Mouse (Mus musculus) liver, embryonic 16.5 days (tissue): ENCODE results near the gene Actr1b. TPM values are rescaled to one million over a fixed set of nuclear protein-coding genes. Genes with fewer than 3 reads are reported as not detected.

Experiments
- ATAC-seq: fragments of 200-750 bp; cut with Nextera tagmentation; 2 replicates; pipeline ENCODE4 v1.8.0; 2017; ENCODE audit warnings: low read depth, mild to moderate bottlenecking, moderate number of reproducible peaks, moderate library complexity
- H3K27ac ChIP-seq: fragments of 300-500 bp; sonication (generic); 2 replicates; pipeline ENCODE4 v1.5.1; 2014; ENCODE audit warnings: mild to moderate bottlenecking, low read length
- H3K27me3 ChIP-seq: fragments of 300-500 bp; sonication (generic); 2 replicates; pipeline ENCODE4 v1.6.1; 2014; ENCODE audit warnings: low read depth, low read length, mixed read lengths; ENCODE audit not compliant: control insufficient read depth, insufficient read depth
- H3K36me3 ChIP-seq: fragments of 300-500 bp; sonication (generic); 2 replicates; pipeline ENCODE4 v1.6.1; 2014; ENCODE audit warnings: mild to moderate bottlenecking; ENCODE audit not compliant: control insufficient read depth, insufficient read depth
- H3K4me1 ChIP-seq: fragments of 300-500 bp; sonication (generic); 2 replicates; pipeline ENCODE4 v1.6.1; 2014; ENCODE audit warnings: low read depth, low read length, mixed read lengths; ENCODE audit not compliant: control insufficient read depth
- H3K4me2 ChIP-seq: fragments of 300-500 bp; sonication (generic); 2 replicates; pipeline ENCODE4 v1.6.1; 2014; ENCODE audit warnings: low read depth, low read length, mixed read lengths
- H3K4me3 ChIP-seq: fragments of 300-500 bp; sonication (generic); 2 replicates; pipeline ENCODE4 v1.5.1; 2014; ENCODE audit warnings: low read depth, mild to moderate bottlenecking, low read length
- H3K9ac ChIP-seq: fragments of 300-500 bp; sonication (generic); 2 replicates; pipeline ENCODE4 v1.6.1; 2014; ENCODE audit warnings: low read depth, low read length
- H3K9me3 ChIP-seq: fragments of 300-500 bp; sonication (generic); replicated peaks from 2 replicates; pipeline ENCODE4 v1.6.1; 2016; ENCODE audit warnings: low read length; ENCODE audit not compliant: control insufficient read depth
- WGBS: fragments of 180-500 bp; shearing (Covaris S2); extraction: QIAGEN DNeasy Blood & Tissue Kit; methylation state at CpG from one replicate; pipeline ENCODE4 v1.1.7; 2014; ENCODE audit not compliant: insufficient replicate concordance; 5-methylcytosine and 5-hydroxymethylcytosine counted together
- polyA plus RNA-seq: library from polyadenylated mRNA; unstranded; fragments of >200 nt; fragmentation: Nextera tagmentation; extraction: Ambion mirVana; gene quantifications from 2 replicates; pipeline ENCODE4 v1.2.1, GENCODE M21; 2015

The Actr1b gene
- polyA plus RNA-seq, 1 experiment from 2014 or later, result 25.4 TPM

DNA sequence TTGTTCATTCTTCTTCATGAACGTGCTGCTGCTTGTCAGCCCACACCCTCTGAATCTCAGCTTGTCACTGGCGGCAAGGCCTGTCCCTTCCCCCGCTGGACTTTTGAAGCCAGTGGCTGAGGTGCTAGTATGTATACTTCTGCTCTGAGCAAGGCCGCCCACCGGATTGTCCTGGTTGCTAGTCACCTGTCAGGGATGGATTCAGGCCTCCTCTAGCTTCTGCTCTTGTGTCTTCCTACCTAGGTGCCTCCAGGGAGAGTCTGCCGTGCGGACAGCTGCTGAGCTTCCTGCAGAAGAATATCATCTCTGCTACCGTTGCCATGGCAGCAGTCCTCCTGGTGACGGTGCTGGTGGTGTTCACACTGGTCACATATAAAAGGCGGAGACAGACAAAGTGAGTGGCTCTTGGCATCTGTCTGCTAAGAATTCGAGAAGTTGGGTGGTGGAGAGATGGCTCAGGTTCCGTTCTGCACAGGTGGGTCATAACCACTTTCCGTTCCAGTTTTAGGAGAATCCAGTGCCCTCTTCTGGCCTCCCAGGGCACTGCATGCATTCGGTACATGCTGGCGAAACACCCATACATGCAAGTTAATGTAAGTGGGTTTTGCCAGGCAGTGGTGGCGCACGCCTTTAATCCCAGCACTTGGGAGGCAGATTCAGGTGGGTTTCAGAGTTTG, 30.2 kb upstream of the Actr1b start:
- H3K9me3 ChIP-seq, result no peaks in the 10 kb centered on the region
- H3K4me2 ChIP-seq, result 0 out of 2 replicates have a peak overlapping the region, but pooled peaks have one; percentile 8
- no peaks in the 10 kb centered on the region for H3K4me1 ChIP-seq
- no peak overlapping the region for H3K4me3 ChIP-seq
- H3K27me3 ChIP-seq, result peaks cover 2% of the 10 kb centered on the region; the same call in 1 of the 2 replicates
- H3K36me3 ChIP-seq, result no peaks in the 10 kb centered on the region
- H3K27ac ChIP-seq, result no peak overlapping the region
- ATAC-seq, result no peak
- WGBS, result 24% methylated on average over 17 of the region's 17 CpGs
- no peak overlapping the region for H3K9ac ChIP-seq

DNA sequence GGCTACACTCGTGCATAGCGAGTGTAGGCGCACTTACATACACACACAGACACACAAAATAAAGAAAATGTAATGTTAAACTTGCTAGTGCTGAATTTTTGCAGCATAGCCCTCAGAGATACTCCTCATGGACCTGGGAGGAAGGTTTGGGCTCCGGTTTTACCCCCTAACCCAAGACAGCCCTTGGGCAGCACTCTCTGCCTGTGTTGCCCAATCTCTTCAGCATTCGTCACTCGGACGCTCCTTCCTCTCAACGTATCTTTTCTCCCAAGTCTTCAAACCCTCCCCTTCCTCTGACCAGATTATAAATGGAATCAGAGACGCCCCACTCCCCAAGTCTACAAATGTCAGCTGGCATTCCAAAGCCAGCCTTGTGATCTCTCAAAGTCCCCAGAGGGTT, 28.8 kb upstream of the Actr1b start:
- H3K9me3 ChIP-seq, result no peaks in the 10 kb centered on the region
- WGBS, result 47% methylated on average over 9 of the region's 9 CpGs
- no peaks in the 10 kb centered on the region for H3K4me1 ChIP-seq
- ATAC-seq, result no peak
- no peak overlapping the region for H3K4me2 ChIP-seq
- no peak overlapping the region for H3K4me3 ChIP-seq
- H3K27ac ChIP-seq, result no peak overlapping the region
- no peak overlapping the region for H3K9ac ChIP-seq
- H3K27me3 ChIP-seq, result peaks cover 2% of the 10 kb centered on the region
- H3K36me3 ChIP-seq, result no peaks in the 10 kb centered on the region

- Histone ChIP-seq H3K4me3 (no peak overlapping the region), H3K27me3 (peaks cover 2% of the 10 kb centered on the region), H3K4me1 (no peaks in the 10 kb centered on the region), H3K9ac (no peak overlapping the region), H3K27ac (no peak overlapping the region), H3K4me2 (no peak overlapping the region), H3K36me3 (no peaks in the 10 kb centered on the region), H3K9me3 (no peaks in the 10 kb centered on the region)
- 57% methylated on average over 5 of the region's 5 CpGs for WGBS
- no peak for ATAC-seq
These were observed 25.0 kb upstream of the Actr1b start for GRCm38 (mm10) chr1:36739231-36739630.

GRCm38 (mm10) chr1:36737300-36737699, 23.1 kb upstream of the Actr1b start:
- no peak overlapping the region for H3K4me3 ChIP-seq
- ATAC-seq, result no peak
- no peak overlapping the region for H3K27ac ChIP-seq
- no peaks in the 10 kb centered on the region for H3K4me1 ChIP-seq
- H3K27me3 ChIP-seq, result no peaks in the 10 kb centered on the region; the same call in none of the 2 replicates
- H3K9ac ChIP-seq, result no peak overlapping the region
- no peak overlapping the region for H3K4me2 ChIP-seq
- 12% methylated on average over 4 of the region's 4 CpGs for WGBS
- H3K9me3 ChIP-seq, result no peaks in the 10 kb centered on the region
- H3K36me3 ChIP-seq, result no peaks in the 10 kb centered on the region

- no peaks in the 10 kb centered on the region for H3K4me1 ChIP-seq
- 78% methylated on average over 4 of the region's 4 CpGs for WGBS
- no peaks in the 10 kb centered on the region for H3K27me3 ChIP-seq
These were observed 9.8 kb upstream of the Actr1b start for GRCm38 (mm10) chr1:36724057-36724431.

GRCm38 (mm10) chr1:36723146-36724056, 9.2 kb upstream of the Actr1b start:
- Histone ChIP-seq H3K9me3 (no peaks in the 10 kb centered on the region), H3K27me3 (no peaks in the 10 kb centered on the region), H3K36me3 (no peaks in the 10 kb centered on the region), H3K4me2 (no peak overlapping the region), H3K4me1 (no peaks in the 10 kb centered on the region), H3K4me3 (no peak overlapping the region), H3K27ac (no peak overlapping the region), H3K9ac (no peak overlapping the region)
- 56% methylated on average over 16 of the region's 16 CpGs for WGBS
- no peak for ATAC-seq

More at GRCm38 (mm10) chr1:36724057-36724431, 9.8 kb upstream of the Actr1b start:
- H3K36me3 ChIP-seq, result no peaks in the 10 kb centered on the region
- no peak overlapping the region for H3K9ac ChIP-seq
- H3K4me3 ChIP-seq, result no peak overlapping the region
- H3K27ac ChIP-seq, result no peak overlapping the region
- H3K9me3 ChIP-seq, result no peaks in the 10 kb centered on the region
- H3K4me2 ChIP-seq, result no peak overlapping the region
- ATAC-seq, result no peak

GRCm38 (mm10) chr1:36718786-36719185, 4.6 kb upstream of the Actr1b start:
- no peaks in the 10 kb centered on the region for H3K27me3 ChIP-seq
- 20% methylated on average over 1 of the region's 1 CpGs for WGBS
- no peak overlapping the region for H3K4me3 ChIP-seq
- no peaks in the 10 kb centered on the region for H3K9me3 ChIP-seq
- no peaks in the 10 kb centered on the region for H3K4me1 ChIP-seq
- H3K36me3 ChIP-seq, result no peaks in the 10 kb centered on the region
- H3K4me2 ChIP-seq, result no peak overlapping the region
- H3K27ac ChIP-seq, result no peak overlapping the region
- no peak overlapping the region for H3K9ac ChIP-seq
- no peak for ATAC-seq

DNA sequence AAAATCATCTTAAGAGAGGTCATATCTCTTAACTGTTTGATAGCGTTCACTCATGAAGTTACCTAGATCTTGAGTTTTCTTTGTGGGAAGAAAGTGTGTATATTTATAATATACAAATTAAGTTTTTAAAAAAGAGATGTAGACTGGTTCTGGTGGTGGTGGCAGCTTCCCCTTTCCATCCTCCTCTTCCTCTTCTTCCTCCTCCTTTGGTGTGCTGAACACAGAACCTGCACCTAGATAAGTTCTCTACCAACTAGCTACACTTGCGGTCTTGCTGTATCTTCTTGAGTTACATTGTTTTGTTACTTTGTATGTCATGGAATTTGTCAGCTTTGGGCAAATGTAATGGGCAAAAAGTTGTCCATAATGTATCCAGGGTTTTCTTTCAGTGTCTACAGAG, 3.1 kb downstream of the Actr1b start:
- no peak overlapping the region for H3K27ac ChIP-seq
- no peaks in the 10 kb centered on the region for H3K27me3 ChIP-seq
- no peaks in the 10 kb centered on the region for H3K9me3 ChIP-seq
- no peak for ATAC-seq
- H3K4me1 ChIP-seq, result peaks cover 15% of the 10 kb centered on the region
- H3K4me2 ChIP-seq, result no peak overlapping the region
- H3K36me3 ChIP-seq, result peaks cover 6% of the 10 kb centered on the region
- 84% methylated on average over 2 of the region's 2 CpGs for WGBS
- H3K9ac ChIP-seq, result no peak overlapping the region
- no peak overlapping the region for H3K4me3 ChIP-seq

- Histone ChIP-seq H3K4me1 (peaks cover 15% of the 10 kb centered on the region), H3K9ac (peak within 1 kb of the TSS; percentile 88), H3K4me3 (peak within 1 kb of the TSS; percentile 82), H3K36me3 (peaks cover 7% of the 10 kb centered on the region), H3K9me3 (no peaks in the 10 kb centered on the region), H3K4me2 (peak within 1 kb of the TSS; percentile 79), H3K27ac (peak within 1 kb of the TSS; percentile 69), H3K27me3 (no peaks in the 10 kb centered on the region)
- peak; percentile 98 for ATAC-seq
- WGBS, result under 1% methylated on average over 29 of the region's 29 CpGs
These were observed 4.4 kb downstream of the Actr1b start, which contains the start of gene 4933424G06Rik for GRCm38 (mm10) chr1:36709854-36710280. Gene 4933424G06Rik (plus strand): TSS chr1:36710149.
